Mouse (Mus musculus): ENCODE results near the gene Clk3. TPM values are rescaled to one million over a fixed set of nuclear protein-coding genes. Genes with fewer than 3 reads are reported as not detected.
A peak's percentile ranks its signal among the peaks of the same experiment; 100 is the strongest.

Clk3 gene
- total RNA-seq (2022): 100 to 1,000 TPM in 1 of 4 experiments, 10 to 100 TPM in 3; 72.0 to 102 (median 84.5) TPM

DNA sequence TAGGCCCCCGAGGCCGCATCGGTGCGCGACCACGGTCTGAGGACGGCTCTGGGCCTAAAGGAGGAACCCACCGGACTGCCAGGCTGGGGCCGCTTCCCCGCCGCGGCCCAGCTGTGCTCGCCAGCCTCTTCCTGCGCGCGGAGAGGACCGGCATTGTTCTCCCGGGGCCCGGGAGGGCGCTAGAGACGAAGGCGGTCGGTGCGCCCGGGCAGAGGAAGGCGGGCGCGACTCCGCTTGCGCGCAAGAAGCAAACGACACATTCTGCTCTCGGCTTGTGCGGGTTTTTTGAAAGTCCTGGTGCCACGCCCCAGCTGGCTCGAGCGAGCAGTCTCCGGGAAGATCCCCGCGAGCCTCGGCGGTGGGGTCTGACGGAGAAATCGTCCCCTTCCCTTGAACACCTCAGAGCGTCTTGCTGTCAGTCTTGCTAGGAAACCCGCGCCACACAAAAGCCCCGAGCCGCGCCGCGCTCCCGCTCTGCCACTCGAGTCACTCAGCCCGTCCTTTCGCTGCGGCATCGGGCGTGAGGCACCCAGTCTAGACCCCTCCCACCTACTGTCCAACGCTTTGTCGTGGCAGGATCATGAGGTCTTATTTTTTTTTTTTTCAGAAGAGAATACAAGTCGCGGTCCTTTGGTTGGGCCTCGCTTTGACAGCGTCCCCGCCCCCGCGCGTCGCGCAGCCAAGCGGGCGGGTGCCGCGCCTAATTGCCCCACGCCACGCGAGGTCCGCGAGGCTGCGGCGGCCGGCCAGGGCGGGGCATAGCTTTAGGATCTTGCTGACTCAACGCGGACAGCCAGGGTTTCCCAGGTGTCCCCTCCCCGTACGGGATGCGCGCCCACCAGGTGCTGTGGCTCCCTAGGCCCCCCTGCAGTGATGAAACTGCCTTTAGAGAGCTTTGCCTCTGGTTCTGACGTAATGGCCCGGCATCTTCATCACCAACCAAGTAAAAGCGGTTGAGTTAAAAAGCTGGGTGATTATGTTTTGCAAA is at the start of gene Clk3:
Clk3 (minus strand) TSS at position 497 of the 988 bp plus-strand sequence.
- peak; percentile 69 to 72 for DNase-seq (ENCODE audit: low spot score in 2 of 2)

DNA sequence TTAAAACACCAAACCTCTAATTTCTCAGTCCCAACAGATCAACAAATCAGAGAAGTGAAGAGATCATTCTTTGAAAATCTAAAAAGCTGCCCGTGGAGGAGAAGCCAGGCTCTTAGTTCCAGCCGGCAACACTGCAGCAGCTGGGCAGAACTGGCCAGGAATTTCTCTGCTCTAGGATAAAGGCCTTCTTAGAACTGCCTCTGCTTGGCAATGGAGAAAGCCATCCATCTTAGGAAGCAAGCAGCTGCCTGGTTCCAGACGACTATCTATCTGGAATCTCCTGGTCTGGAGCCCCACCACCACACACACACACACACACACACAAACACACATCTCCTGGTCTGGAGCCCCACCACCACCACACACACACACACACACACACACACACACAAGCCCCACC is 49.2 kb upstream of the Clk3 start:
- no peak for DNase-seq (ENCODE audit: low spot score in 2 of 2)

DNA sequence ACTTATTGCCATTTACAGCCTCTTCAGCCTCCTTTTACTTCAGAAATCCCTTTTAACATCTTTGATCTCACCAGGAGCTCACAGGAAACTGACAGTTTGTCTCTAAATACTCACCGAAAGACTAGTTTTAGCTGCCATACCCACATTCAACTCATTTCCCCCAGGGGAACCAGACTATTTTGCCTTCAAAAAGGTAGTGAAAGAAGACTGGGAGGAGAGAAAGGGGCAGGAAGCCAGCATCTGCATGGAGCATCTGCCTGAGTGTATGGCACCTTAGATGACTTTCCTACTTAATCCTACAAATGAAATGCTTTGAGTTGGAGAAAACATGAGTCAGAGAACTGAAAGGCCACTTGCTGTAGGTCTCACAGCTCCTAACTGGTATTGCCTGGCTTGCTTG is 48.4 kb upstream of the Clk3 start:
- DNase-seq (ENCODE audit: low spot score in 2 of 2): no peak

DNA sequence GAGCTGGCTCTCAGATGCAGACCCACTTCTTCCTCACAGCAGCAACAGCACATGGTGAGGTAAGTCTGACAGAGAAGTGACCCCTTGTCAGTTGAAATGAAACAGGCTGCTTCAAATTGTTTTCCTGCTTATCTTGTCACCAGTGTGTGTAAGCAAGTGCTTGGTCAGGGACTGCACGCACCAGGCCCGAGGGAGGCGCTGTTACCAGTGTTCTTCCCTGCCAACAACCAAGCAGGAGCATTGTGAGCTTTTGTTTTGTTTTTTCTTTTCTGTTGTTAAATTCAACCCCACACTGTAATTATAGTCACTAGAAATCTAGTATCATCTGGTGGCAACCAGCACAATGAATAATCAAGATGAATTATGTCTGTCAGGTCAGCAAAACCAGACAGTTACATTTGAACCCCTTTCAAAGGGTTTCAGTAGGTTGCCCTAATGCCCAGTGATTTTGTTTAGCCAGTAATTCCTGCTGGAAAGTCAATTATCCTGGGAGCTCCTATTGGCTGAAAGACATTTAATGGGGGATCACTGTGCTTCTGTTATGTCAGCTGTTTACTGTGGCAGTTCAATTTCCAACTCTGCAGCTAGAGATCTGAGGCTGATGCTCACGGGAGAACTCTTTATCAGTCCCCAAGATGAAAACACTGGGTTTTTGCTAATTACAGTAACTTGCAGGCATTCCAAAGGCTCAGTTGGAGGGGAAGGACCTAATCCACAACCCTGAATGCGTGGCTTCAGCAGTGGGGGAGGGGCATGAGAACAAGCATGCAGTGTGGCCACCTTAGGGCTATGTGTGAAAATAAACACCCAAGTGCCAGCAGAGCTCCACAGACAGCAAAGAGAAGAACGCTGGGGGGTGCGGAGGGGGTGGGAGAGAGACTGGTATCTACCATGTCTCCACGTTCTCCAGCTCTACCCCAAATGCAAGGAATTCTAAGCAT is 46.4 kb upstream of the Clk3 start:
- DNase-seq (ENCODE audit: low spot score in 2 of 2): no peak

DNA sequence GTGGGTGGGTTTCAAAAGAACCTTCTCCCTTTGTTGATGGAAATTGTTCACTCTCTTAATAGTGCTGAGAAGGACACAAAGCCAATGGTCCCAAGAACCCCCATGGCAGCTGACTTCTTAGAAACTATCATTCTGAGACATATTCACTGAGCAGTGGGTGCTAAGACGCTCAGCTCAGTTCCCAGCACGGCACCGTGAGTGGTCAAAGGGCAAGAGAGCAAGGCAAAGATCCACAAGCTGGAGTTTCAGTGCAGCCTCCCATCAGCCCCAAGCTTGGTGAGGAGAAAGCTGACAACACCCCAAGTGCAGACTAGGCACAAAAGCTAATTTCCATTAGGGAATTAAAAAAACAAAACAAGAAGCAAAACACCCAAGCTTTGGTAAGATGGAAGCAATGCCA is 45.0 kb upstream of the Clk3 start:
- no peak for DNase-seq (ENCODE audit: low spot score in 2 of 2)

DNA sequence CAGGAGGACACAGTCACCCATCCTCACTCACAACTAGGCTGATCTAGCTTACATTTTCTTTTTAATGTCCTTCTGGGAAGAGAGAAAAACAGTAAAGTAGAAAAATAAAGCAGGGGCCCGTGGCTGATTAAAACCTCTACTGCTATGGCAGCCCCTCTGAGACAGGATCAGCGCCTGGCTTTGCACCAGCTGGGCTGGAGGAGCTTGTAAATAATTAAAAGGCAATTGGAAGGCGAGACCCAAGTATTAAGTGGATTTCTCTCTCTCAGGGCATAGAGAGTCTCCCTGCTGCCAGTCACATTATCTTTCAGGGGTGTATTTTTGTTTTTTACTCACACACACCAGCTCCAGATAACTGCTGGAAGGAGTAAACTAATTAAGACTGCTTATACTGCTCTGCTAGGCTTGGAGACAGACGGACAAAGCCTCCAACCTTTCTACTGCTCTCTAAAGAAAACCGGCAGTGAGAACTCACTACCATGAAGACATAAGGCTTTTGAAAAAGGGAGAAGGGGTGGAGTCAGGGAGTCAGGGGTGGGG is 43.2 kb upstream of the Clk3 start:
- DNase-seq (ENCODE audit: low spot score in 2 of 2): no peak

DNA sequence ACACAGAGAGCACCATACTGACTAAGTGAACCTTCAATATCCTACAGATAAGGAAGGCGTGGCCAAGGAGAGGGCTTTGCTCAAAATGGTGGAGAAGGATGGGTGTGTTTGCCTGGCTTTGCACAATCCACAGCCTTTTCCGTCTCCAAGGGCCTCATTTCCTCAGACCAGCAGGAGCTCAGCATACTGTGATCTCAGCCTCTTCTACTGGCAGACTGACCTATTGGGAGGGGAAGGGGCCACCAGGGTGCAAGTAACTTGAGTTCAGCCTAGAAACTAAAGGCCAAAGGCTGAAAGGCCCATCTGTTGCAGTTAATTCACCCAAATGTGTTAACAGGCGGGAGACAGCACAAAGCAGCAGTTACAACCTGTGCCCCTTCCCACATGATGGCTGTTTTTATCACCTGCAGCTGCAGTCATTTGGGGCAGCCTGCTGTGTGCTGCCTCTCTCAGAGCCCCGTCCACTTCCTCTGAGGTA is 41.6 kb upstream of the Clk3 start:
- no peak for DNase-seq (ENCODE audit: low spot score in 2 of 2)

DNA sequence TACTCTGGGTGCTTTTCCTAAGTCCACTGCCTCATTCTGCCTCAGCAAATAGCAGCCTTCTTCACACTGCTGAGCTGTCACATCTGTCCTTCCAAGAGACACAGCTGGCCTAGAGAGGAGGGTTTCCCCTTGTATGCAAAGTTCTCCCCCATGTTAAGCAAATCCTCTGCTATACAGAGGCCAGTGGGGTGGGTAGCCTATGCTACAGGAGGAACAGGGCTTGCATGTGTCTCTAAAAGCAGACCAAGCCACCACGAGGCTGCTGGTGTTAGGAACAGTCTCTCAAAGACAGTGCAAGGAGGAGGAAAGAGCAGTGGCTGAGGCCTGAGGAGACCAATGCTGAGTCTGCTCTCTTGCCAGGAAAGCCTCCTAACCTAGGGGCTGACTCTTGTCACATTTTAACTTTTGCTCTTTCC is 40.4 kb upstream of the Clk3 start:
- DNase-seq (ENCODE audit: low spot score in 2 of 2): no peak

DNA sequence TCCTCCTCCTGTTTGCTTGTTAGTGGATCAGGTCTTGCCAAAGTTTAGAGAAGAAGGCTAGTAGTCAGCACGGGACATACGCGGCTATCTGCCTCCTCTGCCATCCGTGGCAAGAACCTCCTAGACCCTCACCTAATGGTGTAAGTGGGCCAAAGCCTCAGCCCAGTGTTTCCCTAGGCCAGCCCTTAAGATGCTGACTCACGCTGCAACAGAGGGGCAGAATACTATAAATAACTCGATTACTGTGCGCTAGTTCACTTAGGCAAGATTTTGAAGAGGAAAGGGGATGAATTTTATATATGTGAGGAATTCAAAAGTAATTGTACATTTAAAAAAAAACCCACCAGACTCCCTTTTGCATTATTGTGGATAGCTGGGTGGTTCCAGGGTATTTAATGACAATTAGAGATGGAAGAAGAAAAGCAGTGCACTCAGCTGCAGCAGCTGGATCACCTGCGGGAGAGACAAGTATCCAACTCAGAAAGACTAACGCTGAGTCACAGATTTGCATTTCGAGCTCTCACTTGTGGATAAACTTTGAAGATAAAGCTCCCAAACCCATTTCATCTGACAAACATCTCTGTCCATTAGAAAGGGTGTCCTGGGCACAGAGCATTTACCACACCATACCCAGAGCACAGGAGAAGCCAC is 39.6 kb upstream of the Clk3 start:
- DNase-seq (ENCODE audit: low spot score in 2 of 2): no peak

DNA sequence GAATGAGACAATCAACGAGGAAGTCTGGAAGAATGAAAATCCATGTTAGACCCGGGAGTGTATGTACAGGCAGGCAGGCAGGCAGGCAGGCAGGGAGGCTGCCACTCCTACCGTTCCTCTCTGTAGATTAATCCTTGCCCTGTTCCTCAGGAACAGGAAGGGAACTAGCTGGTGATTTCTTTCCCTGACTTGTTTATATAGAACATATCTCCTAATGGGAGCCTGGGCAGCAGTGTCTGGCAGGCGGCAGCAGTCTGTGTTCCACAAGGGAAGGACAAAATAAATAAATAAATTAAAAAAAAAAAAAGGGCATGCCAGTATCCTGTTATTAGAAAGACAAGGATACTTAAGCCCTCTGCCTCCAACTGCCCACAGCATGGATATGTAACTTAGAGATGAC is 38.2 kb upstream of the Clk3 start:
- no peak for DNase-seq (ENCODE audit: low spot score in 2 of 2)

DNA sequence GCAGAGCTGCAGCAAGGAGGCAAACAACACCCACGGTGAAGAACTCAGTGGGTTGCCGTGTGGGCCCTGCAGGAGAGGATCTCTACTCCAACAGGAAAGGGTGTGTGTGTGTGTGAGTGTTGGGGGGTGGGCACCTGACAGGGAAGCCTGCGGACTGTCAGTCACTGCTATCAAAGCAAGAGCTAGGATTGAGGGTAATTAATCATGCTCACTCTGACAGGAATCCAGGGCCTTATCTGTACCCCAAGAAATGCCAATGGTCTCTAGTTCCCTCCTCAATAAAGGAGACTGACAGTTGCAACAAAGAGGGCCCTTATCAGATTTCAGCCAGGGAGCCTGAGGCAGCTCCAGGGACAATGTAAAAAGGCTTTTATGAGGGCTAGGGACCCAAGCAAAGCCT is 37.4 kb upstream of the Clk3 start:
- DNase-seq (ENCODE audit: low spot score in 2 of 2): no peak

DNA sequence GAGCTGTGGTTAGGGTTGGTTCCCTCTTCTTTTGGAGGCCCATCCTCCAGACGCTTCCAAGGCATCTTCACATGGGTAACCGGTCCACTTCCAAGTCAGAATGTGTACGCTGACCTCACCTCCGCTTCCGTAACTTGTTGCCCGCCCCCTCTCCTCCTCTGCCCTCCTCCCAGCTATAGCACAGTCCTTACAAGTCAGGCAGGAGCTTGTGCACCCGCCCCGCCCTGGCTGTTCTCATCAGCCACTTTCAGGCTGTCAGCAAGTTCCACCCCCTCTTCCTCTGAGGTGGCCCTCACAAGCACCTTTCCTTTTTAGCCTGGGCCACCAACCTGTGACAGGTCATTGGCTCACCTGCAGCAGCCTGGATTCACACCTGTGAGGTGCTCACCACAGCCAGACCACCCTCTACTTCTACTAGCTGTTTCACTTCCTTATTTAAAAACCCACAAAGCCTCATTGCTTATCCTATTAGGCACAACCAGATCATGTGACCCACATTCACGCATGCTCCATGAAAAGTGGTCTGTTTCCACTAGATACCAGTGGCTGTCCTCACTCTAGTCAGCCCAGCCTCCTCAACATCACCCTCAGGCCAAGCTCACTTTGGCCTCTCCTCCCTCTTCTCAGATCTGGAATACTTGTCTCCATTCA is 34.8 kb upstream of the Clk3 start:
- no peak for DNase-seq (ENCODE audit: low spot score in 2 of 2)

DNA sequence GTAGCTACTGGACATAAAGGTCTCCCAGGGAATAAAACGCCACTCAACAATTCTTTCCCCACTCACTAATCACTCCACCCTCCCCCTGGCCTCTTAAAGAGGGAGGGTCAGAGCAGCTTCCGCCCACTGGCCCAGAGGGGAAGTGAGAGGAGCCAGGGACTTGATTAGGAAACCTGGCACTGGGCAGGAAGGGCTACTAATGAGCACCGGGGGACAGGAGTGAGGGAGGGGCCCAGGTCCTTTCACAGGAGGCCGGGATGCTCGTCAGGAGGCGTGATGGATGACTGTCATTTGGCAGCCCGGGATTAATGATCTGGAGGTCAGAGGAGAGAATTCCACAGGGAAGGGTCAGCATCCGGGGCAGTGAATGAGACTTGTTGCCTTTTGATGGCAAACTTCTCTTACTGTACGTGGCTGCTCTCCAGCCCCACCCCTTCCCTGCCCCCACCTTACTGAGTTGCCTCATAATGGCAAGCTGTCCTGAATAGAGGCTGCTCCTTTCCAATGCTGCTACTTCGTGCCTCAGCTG is 33.1 kb upstream of the Clk3 start:
- no peak for DNase-seq (ENCODE audit: low spot score in 2 of 2)

DNA sequence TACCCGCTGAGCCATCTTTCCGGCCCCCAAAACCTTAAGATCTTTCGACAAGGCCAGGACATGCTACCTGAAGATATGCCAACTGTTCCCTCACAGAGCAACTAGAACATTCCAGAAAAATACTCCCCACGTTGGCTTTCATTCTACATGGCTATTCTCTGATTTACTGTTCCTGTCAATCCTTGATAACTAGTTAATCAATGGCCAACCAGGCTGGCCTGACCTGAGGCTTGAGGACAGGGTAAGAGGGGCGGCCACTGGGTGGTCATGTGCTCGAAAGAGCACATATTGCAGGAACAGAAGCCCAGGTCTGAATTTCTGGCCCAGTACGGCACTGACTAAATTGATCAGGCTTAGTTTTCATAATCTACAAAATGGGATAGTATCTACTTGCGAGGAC is 31.8 kb upstream of the Clk3 start:
- no peak for DNase-seq (ENCODE audit: low spot score in 2 of 2)

DNA sequence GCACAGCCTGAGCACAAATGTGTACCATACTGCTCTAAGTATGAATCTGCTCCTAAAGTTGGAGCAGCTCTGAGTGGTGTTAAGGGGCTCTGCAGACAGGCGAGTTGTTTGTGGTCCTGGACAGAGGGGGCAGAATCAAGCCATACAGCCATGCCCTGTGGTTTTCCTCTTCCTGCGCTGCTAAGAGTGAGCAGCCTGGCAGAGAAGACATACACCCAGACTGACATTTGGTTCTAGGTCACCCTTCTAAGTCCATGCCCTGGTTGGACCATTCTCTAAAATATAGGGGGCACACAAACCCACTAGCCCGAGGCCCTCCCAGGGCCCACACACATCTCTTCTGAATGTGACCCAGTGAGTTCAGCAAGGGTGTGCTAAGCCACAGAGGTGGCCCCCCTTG is 24.1 kb upstream of the Clk3 start:
- no peak for DNase-seq (ENCODE audit: low spot score in 2 of 2)

DNA sequence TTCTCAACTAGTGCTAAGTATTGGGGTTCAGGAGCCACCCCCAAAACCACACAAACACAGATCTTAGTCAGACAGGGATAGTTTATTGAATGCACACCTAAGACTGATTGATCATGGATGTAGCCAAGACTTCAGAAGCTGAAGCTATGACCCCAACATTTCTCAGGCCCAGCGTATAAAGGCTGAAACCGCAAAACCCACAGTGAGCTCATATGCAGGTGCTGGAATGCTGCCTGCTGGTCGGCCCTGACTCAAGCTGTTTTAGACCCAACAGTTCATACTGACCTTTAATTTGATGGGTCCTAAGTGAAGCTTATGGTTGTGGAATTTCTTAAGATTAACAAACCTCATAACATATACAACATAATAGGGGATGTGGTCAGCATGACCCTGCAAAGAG is 17.0 kb upstream of the Clk3 start:
- no peak for DNase-seq (ENCODE audit: low spot score in 2 of 2)

DNA sequence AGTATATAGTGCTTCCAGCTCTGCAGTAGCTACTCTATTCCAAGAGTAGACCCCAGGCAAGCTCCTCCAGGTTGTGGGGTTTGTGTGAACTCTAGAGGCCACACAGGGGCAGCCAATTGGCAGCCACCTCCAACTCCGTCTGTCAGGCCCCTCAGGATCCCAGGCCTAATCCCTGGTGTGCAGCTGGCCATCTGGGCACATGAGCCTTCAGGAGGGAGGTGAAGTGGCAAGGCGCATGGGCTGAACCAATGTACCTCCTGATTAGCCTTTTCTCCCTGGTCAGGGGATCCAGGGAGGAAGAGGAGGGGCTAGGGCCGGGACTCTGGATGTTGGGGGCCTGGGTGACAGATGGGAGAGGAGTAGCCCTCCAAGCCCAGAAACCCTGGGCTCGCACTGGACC is 10.1 kb upstream of the Clk3 start:
- DNase-seq (ENCODE audit: low spot score in 2 of 2): no peak

DNA sequence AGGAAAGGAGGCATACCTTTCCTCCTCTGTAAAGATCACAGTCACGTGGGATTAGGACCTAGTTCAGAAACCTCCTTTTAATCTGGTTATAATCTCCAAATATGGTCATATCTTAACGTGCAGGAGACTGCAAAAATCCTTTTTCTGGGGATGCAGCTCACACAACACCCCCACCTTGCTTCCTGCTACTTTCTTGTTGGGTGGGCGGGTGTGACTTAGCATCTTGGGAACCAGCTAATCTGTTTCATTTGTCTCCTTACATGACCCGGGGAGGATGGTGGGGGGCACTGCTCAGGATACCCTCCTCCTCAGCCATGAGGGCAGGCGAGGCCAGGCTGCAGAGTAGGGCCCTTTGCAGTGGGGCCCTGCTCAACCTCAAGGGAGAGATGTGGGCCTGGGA is 9.4 kb upstream of the Clk3 start:
- no peak for DNase-seq (ENCODE audit: low spot score in 2 of 2)

DNA sequence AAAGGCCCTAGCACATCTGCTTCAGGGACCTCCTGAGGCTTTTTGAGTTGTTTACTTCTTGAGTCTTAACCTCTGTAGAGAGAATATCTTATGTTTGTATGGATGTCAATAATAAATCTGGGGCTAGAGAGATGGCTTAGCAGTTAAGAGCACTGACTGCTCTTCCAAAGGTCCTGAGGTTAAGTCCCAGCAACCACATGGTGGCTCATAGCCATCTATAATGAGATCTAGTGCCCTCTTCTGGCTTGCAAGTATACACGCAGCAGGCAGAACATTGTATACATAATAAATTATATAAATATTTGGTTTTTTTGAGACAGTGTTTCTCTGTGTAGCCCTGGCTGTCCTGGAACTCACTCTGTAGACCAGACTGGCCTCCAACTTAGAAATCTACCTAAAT is 8.5 kb upstream of the Clk3 start:
- no peak for DNase-seq (ENCODE audit: low spot score in 2 of 2)

DNA sequence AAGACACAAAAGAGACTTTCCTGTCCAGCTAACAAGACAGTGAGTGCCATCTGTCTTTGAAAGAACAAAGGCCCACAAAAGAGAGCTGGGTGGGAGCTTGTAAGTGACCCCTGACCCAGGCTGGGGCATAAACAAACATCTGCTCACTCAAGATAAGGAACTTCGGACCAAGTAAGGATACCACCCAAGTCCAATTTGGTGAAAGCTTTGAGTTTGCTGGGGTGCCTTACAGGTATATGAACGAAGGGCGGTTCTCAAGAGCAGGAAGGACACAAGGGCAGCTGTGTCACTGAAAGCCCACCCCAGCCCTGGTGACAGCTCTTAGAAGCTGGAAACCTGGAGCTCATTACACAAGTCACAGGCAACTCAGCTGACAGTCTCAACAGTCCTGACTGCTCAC is 8.1 kb upstream of the Clk3 start:
- DNase-seq (ENCODE audit: low spot score in 2 of 2): no peak
